Mouse (Mus musculus) lung, postnatal 36 days (tissue): ENCODE measurements around the gene Cdc5l.
"Not testable (repeated sequence)": the region's sequence is repeated elsewhere in the genome, so short reads cannot be mapped to it uniquely, and the experiment has no call there.

Experiments used
- DNase-seq: peaks from one replicate; pipeline ENCODE4 v3.0.0; 2022; ENCODE audit warnings: mixed read lengths

Cdc5l gene

DNA sequence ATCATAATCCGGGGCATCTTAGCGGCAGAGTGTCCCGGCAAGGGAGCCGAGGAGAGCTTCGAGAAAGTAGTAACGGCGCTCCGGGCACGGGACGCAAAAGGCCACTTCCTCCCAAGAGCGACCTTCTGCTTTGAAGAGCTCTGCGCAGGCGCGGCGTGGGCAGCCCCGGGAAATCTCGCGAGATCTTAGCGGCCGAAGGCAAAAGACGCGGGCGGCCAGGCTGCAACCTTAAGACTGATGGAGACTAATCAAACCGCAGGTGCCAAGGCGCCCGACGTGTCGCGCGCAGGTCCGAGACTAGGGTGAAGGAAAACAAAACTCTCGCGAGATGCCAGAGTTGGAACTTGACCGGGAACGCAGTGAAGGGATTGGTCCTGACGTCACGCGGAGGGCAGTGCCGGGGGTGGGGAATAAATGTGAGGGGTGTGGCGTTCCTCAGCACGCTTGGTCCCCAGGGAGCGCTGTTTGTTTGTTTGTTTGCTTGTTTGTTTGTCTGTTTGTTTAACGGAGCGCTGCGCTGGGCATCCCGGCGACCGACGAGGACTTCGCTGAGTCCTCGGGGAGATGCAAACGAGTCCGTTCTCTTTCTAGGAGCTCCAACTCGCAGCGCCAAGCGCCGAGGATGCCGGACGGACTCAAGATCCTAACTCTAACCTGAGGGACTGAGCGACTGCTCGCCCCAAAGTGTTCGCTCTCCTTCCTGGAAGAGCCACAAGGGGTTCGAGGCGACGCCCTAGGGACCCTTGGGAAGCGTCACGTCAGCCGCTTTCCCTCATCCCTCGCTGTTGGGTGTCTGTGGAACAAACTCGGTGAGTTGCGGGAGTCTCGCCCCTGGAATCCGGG lies at the start of gene Cdc5l:
Gene Cdc5l, minus strand, starts transcription at position 319 of the 843 bp plus-strand sequence.
- peak; percentile 99 for DNase-seq

DNA sequence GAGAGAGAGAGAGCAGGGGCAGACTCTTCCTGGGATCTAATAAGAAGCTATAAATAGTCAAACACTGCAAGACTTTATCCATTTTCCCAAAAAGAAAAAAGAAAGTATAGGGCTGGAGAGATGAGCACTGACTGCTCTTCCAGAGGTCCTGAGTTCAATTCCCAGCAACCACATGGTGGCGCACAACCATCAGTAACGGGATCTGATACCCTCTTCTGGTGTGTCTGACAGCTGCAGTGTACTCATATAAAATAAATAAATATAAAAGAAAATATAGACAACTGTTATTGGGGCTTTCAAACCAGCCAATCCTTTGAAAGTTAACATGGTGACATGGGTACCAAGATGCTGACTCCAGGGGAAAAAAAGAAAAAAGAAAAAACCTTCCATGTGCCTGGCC lies 46.9 kb upstream of the Cdc5l start:
- no peak for DNase-seq

DNA sequence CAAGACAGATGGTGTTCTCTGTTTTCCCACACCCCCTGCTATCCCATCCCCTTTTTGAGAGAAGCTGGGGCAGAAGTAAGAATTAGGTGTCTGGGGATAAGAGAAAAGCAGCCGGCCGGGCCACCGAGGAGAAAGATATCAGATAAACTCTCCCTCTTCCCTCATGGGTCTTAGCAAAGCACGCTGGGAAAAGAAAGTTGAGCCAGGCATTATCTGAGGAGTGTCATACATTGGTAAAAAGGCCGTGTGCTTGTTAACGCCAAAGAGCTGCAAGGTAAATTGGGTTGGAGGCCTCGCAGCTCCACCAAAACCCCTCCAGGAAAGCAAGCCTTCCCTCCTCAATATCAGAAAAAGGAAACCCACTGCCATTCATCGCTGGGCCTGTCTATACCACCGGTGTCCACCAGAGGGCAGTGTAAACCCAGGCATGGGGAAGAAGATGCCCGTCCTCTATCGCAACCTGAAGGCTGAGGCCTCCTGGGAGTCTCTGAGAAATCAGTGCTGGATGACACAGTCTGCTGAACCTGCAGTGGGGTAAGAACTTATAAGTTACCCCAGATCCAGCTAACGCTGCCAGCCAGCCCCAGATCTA lies 44.8 kb upstream of the Cdc5l start:
- peak; percentile 79 for DNase-seq

DNA sequence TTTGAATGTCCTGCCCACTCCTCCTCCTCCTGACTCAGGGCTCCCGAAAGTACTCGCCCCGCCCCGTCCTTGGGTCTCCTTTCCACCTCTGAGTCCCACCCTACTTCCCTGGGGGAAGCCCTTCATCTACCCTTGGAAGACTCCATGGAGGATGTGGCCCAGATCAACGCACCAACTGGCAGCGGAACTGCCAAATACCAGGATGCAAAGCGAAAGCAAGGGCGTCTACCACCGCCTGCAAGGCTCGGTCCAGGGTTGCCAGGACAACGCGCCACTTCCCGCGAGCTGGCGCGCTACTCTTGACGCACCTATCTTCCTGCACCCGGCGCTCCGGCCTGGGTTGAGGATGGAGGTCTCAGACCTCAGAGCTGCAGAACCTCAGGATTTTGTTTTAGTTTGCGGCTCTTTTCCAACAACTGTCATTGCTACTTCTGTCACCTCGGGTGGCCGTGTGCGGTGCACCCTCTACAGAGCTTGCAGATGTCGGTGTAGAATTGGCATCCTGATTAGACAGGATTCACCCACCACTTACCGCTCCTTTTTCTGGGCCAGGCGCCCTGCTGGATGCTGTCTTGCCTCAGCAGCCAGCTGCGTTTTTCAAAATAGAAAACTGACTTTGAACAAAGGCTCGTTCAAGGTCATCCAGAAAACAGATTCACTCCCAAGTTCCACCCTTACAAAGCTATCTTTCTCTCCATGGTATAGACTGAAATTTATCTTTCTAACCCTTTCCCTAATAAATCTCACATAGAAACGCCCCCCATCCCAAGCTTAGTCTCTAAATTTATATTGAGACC lies 41.3 kb upstream of the Cdc5l start, which contains the start of gene Spats1:
Gene Spats1, minus strand, starts transcription at position 747 of the 797 bp plus-strand sequence.
- DNase-seq: peak; percentile 43

DNA sequence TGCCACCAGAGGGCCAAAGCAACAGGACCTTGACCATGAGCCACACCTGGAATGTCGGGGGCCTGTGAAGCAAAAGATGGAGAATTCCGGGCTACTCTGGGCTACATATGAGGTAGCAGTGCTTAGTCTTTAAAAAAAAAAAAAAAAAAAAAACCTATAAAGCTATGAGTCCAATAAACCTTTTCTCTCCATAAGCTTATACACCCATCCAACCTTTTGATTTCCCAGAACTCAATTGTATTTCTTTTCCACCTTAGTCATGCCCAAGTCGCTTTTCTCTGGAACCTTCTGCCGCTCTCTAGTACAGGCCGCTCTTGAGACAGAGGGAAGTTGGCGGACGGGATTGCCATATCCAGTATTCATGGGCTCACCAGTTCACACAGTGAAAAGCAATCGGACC lies 40.6 kb upstream of the Cdc5l start:
- DNase-seq: no peak

DNA sequence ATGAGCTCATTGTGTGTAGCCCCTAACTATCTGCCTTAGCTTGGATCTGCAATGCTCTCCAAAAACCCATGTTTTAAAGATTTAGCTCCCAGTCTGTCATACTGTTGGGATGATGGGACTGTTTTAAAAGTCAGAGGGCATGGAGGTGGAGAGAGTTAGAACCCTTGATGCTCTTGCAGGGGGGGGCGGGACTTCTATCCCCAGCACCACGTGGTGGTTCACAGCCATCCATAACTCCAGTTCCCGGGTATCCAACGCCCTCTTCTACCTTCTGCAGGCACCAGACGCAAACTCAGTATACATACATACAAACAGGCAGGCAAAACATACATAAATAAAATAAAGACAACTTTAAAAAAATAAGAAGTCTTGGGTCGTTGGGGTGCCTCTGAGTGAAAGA lies 40.1 kb upstream of the Cdc5l start:
- no peak for DNase-seq

DNA sequence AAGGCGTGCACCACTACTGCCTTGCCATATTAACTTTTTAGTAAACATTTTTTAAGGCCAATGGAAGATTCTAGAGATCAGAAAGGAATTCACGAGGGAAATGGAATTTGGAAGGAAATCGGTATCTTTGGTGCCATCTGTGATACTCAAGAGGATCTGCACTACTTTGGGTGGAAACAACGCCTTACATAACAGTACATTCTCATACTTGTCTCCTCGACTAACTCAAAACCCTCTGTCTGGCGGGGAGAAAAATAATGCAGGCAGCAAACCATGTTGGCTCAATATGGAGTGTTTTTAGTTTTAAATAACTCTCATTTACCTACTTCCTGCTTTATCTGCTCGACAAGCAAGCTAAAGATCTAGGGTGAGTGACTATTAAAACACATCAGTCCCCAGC lies 37.2 kb upstream of the Cdc5l start:
- no peak for DNase-seq

DNA sequence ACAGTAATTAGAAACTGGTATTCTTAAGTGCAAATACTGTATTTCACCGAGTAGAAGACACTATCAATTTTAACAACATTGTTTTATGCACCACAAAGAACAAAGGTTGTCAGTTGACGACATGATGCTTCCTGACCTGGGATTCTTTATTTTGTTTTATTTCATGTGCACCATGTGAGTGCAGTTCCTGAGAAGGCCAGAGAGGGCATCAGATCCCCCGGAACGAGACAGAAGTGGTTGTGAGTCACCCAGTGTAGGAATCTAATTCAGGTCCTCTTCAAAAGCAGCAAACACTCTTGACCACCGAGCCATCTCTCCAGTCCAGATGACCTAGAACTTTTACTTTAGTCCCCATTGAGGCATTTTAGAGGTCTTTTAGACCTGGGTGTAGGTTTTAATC lies 34.8 kb upstream of the Cdc5l start:
- DNase-seq: no peak

DNA sequence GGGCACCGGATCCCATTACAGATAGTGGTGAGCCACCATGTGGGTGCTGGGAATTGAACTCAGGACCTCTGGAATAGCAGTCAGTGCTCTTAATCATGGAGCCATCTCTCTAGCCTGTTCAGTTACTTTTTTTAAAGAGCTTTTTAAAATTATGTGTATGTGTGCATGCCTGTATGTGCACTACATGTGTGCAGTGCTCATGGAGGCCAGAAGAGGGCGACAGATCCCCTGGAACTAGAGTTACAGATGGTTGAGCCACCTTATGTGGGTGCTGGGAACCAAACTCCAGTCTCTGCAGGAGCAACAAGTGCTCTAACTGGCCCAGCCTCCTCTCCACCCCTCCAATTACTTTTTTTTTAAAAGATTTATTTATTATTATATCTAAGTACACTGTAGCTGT lies 33.2 kb upstream of the Cdc5l start:
- no peak for DNase-seq

DNA sequence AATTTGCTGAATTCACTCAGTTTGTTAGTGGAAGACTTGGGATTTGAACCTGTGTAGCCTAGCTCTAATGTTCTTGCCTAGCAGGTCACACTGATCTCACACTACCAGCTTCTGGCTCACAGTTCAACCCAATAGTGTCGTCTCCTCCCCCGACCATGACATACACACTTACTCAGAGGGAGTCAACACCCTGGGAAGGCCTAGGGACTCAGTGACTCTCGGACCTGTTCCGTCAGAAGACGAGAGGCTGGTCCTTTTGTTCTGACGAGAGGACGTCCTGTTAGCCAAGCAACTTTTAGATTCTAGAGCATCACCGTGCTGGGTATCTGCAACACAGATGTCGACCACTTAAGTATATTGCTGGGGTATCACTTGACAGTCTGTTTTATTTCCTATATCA lies 30.7 kb upstream of the Cdc5l start:
- DNase-seq: no peak

DNA sequence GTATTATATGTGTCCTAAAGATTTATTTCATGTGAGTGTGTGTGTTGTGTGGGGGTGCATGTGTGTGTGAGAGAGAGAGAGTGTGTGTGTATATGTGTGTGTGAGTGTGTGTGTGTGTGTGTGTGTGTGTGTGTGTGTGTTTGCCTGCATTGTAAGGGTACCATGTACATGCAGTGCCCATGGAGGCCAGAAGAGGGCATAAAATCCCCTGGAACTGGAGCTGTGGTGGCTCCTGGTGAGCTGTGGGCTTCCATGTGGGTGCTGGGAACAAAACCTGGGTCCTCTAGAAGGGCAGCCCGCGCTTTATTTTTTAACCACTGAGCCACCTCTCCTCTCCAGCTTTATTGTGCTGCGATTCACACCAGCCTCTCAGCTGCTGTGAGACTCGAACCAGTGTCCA lies 29.0 kb upstream of the Cdc5l start:
- no peak for DNase-seq

DNA sequence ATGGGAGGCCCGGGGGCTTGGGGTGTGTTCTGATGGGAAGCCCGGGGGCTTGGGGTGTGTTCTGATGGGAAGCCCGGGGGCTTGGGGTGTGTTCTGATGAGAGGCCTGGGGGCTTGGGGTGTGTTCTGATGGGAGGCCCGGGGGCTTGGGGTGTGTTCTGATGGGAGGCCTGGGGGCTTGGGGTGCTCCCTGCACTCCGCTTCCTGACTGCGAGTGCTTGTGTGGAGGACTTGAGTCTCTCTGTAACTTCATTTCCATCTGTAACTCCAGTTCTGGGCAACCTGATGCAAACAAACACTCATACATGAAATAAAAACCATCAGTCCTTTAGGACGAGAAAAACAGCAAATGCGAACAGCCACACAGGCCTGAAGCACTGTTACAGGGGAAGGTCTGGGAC lies 25.5 kb upstream of the Cdc5l start:
- DNase-seq: no peak

DNA sequence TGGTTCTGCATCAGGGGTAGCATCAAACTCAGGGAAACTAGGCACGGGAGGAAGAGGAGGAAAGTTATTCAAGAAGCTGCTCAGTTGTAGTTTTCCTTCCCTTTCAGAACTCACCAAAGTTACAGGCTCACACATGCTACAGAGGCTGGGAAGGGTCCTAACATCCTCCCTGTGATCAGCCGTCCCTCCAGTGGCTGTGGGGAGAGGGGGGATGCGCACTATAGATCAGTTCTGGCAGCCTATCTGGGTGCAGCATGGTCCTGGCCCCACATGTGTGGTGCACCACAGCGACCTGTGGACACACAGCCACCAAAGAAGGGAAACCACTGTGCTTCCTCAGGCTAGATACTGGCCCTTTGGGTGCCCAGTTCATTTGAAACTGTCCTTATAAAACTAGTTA lies 25.0 kb upstream of the Cdc5l start:
- no peak for DNase-seq

DNA sequence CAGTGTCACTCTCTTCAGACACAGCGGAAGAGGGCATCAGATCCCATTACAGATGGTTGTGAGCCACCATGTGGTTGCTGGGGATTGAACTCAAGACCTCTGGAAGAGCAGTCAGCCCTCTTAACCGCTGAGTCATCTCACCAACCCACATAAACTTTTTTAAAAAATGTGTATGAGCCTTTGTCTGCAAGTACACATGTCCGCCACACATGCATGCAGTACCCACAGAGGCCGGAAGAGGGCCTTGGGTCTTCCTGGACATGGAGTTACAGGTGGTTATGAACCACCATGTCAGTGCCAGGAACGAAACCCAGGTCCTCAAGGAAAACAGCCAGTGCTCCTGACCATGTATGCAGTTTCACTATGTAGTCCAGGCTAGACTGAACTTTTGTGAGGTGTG lies 23.9 kb upstream of the Cdc5l start:
- DNase-seq: no peak

DNA sequence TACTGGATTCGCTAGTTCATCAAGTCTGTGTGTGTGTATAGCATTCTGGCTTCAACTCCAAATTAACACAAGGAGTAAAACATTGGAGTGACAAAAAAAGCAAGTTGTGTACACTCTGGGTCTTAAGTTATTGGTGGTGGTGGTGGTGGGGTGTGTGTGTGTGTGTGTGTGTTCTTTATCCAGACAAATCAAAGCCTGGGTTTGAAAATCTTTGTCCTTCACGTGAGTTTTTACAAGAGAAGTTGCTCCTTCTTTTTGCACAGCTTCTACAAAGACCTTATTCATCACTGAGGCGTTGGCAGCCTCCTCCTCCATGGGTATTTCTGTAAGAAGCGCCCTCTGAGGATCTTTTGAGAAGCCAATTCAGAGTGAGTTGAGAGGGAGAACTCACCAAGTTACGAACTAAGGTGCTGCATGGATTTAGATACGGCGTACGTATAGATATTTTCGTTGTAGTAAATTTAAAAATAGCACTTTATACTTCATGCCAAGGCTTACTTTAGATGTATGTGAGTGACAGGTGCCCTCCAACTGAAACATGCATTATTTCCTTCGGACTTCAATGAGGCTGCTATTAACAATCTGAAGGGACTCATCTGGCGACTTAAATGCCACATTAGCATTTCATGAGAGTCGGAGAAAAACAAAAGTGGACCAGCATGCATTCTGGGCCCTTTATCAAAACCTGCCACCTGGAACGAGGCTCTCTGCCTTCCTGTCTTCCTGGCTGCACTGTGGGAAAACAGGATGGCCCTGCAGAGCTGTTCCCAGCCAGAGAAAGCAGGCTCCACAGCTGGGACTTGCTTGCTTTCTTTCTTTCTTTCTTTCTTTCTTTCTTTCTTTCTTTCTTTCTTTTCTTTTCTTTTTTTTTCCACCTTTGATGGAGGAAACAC lies 23.0 kb upstream of the Cdc5l start:
- no peak for DNase-seq

DNA sequence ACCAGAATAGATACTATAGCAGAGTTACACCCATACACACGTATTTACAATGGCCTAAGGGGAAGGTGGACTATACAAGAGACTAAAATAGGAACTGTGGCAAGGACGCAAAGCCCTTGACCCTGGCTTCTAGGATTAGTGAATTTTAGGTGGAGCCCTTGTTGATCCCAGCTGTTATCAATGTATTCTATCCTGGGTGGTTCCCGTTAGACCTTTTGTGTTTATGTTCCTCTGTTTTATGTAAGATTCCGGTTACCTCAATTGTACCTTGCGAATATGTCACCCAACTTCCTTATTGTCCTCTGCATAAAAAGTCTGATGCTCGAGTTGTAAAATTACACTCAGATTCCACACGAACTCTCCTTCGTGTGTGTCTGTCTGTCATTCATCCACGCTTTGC lies 22.2 kb upstream of the Cdc5l start:
- not testable (repeated sequence) for DNase-seq

DNA sequence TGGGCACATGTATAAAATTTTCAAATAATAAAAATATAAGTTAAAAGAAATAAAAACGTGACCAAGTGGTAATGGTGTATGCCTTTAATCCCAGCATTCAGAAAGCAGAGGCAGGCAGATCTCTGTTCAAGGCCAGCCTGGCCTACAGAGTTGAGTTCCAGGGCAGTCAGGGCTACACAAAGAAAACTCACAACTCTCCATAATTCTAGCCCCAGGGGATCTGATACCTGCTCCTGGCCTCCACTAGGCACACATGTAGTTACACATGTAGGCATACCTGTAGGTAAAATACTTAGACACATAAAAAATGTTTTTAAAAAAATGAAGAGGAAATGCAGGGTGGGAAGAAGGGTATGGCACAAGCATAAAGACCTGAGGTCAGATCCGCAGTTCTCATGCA lies 21.3 kb upstream of the Cdc5l start:
- DNase-seq: no peak

DNA sequence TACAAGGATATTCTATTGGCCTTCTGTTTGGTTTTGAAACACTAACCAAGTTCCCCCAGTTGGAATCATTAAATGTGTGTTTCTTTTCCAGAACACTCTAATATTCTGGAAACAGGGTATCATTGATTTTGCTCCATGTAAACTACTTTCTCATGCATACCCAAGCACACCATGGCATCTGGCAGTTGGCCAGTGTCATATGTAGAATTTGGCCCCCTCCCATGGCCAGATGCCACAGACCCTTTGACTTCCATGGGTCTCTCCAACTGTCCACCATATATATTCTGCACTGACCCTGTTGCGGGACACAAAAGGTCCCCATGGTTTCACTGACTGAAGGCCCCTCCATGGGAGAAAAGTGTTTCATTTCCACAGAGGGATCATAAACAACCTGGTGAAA lies 18.7 kb upstream of the Cdc5l start:
- DNase-seq: no peak

DNA sequence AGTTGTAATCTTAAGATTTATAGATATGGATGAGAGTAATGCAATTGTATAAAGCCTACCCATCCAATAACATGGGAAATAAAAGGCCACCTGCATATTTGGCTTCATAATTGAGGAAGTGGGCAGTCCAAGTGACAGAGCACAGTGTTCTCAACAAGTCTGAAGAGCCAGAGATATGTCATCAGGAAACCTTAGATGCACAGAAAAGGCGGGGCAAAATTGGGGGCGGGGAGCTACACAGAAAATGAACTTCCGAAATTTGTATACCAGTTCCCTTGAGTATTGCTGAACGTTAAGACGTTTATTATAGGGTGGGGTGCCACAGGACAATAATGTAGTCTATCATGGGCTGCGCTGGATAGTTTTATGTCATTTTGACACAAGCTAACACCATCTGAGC lies 16.6 kb upstream of the Cdc5l start:
- DNase-seq: no peak

DNA sequence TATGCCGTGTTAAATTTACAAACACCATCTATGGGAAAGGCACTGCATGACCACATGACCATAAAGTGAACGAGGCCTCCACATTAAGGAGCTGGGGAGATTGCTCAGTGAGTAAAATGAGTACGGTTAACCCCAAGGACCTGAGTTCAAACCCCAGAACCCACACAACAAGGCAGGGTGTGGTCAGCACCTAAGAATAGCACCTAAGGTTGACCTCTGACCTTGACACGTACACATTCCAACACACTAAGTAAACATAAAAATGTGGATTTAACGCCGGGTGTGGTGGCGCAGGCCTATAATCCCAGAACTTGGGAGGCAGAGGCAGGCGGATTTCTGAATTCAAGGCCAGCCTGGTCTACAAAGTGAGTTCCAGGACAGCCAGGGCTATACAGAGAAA lies 16.0 kb upstream of the Cdc5l start:
- DNase-seq: no peak

DNA sequence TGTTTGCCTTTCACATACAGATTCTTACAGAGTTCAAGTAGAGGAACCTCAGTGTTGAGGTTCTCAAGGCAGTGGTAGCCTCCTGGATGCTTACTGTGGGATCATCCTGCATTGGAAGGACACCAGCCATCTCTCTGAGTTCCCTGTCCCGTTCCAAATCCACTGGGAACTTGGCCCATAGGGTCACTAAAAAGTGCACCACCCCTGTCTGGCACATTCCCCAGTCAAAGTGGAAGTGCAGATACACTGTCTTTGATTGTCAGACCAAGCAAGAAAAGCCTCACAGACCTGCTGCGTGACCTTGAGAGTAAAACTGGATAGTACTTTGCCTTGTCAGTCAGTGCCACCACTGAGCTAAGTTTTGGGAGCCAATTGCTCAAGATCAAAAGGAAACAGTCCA lies 13.5 kb upstream of the Cdc5l start:
- no peak for DNase-seq

DNA sequence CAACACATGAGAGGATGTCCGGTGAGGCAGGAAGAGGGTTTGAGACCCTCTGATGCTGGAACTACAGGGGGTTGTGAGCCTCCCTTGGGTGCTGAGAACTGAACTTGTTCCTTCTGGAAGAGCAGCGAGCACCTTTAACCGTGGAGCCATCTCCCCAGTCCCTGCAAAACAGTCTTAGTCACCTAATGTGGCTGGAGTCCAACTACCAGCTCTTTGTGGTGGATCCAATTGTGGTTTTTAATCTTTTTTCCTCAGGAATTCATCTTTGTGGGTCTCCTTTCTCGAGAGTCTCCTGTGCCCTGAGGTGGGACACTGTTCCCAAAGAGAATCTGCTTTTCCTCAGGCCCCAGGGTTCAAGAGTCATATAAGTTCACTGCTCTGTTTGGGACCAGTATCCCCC lies 12.4 kb upstream of the Cdc5l start:
- DNase-seq: no peak

DNA sequence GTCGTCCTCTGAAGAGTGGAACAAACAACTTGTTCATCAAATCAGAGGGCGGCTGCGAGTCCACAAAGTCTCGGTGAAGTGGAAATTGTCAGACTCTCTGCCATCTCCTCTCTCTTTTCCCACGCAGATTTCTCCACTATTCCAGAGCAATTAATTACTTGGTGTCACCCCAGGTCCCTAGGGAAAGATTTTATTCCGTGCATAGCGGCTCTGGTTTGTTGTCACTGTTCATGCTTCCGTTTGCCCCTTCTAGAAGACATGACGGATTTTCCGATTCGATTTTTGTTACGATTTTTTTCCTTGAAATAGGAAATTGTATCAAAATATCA lies 689 bp upstream of the Cdc5l start:
- no peak for DNase-seq
